Mouse (Mus musculus): Measurements from ENCODE around the gene Cyb5d1. TPM values are rescaled to one million over a fixed set of nuclear protein-coding genes. Genes with fewer than 3 reads are reported as not detected.
A peak's percentile ranks its signal among the peaks of the same experiment; 100 is the strongest.

The Cyb5d1 gene
- 10 to 100 TPM; 53.9 to 65.7 (median 60.5) TPM for total RNA-seq (2022)

DNA sequence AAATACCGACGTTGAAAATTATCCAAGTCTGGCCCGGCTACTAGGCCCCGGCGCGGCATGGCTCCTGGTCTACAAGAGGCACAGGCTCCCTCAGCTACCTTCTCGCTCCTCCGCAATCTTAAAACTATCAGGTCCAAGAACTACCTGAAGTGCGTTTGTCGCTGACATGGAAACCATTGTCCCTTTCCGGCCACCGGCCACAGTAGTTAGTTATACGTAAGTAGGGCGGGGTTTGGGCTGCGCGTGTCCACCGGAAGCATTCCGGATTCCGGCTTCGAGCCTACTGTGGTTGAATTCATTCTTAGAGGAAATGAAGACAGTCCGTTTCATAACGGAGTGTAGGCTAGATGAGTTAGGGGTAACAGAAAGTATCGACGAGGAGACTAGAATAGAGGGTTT, at the start of gene Cyb5d1, which contains the start of gene Naa38:
Cyb5d1 (minus strand) TSS at position 397 of the 399 bp plus-strand sequence.
Naa38 (plus strand) TSS at position 253 of the 399 bp plus-strand sequence.
- peak; percentile 89 for DNase-seq

DNA sequence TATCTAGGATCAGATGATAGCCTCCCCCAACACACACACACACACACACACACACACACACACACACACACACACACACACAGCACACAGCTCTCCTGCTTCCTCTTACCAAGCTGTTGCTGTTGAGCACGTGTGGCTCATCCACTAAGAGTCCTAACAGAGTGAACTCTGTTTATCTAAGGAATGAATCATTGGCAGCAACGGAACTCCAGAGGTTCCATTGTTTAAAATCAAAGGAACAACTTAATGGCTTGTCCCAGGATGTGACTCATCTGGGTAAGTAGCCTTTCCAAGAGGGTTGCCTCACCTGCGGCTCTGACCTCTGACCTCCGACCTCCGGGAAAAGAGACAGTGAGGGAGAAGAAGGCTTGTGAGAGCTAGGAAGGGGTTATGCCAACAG, 47.9 kb upstream of the Cyb5d1 start:
- no peak for DNase-seq

GRCm38 (mm10) chr11:69437291-69437690, 41.9 kb upstream of the Cyb5d1 start:
- no peak for DNase-seq

DNA sequence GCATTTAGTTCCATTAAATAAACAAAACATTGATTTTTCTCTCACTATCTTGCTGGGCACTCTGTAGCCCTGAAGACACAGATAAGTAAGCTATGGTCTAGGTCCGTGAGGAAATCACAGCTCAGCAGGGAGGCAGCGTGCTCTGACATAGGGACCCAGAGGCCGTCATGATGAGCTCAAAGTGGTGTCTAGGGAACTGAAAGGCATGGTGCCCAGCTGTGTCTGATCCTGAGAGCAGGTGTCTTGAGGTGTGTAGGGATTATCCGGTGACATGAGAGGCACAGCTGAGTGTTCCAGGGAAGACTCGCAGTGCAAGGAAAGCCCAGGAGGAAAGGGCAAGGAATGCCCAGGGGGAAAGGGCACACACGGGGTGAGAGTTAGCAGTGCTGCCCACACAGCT, 37.8 kb upstream of the Cyb5d1 start:
- DNase-seq: no peak

GRCm38 (mm10) chr11:69432640-69432982, 37.2 kb upstream of the Cyb5d1 start:
- DNase-seq: no peak

- DNase-seq: no peak
Observed at GRCm38 (mm10) chr11:69431829-69432639, 36.6 kb upstream of the Cyb5d1 start.

DNA sequence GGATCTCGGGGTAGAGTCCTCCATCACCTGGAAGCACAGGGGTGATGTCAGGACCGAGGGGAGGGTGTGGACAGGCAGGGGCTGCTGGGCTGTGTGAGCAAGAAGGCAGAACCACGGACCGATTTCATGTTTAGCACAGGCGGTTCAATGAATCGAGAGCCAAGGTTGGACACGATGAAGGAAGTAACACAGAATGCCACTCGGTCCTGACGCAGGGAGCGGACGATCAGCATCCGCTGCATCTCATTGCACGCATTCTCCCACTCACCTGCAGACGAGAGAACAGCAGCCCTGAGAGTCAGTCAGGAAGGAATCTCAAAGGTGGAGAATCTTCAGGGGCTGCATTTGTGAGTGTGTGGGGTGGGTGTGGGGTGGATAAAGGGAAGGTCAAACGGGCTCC, 35.2 kb upstream of the Cyb5d1 start:
- no peak for DNase-seq

- no peak for DNase-seq
Observed at GRCm38 (mm10) chr11:69429313-69429712, 33.9 kb upstream of the Cyb5d1 start.

DNA sequence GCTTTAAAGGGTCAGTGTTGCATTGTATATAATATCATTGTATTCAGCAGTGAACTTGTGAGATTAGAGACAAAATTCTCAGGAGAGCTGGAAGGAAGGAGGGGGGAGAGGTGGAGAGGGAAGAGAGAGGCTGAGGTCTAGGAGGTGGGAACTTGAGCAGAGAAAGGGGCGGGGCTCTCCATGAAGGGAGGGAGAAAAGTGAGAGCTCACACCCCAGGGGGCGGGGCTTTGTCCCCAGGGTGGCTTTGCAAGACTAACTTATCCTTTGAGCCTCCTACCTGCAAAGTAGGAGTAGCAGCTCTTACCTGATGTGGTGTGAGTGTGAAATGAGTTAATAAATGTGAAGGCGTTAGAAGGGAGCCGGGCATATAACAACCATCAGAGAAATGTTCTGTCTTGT, 33.3 kb upstream of the Cyb5d1 start:
- no peak for DNase-seq

GRCm38 (mm10) chr11:69426246-69426645, 30.8 kb upstream of the Cyb5d1 start:
- no peak for DNase-seq

- DNase-seq: no peak
Observed at GRCm38 (mm10) chr11:69423885-69424284, 28.5 kb upstream of the Cyb5d1 start.

DNA sequence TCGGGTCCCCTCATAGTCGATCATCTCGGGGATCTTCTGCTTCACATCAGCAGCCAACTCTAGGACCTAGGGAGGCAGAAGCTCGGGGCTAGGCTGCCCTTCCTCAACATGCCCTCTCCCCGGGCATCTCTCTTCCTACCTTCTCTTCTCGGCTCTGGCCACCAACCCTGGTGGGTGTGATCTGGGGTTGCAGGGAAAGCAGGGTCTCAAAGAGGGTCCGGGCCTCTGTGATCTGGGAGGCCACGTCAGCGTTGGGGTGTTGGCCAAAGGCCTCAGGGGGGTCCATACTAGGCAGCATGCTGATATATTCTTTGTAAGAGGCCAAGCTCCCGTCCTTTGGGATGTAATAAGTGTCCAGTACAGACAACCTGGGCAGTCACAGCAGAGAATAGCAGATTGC, 27.4 kb upstream of the Cyb5d1 start:
- no peak for DNase-seq

DNA sequence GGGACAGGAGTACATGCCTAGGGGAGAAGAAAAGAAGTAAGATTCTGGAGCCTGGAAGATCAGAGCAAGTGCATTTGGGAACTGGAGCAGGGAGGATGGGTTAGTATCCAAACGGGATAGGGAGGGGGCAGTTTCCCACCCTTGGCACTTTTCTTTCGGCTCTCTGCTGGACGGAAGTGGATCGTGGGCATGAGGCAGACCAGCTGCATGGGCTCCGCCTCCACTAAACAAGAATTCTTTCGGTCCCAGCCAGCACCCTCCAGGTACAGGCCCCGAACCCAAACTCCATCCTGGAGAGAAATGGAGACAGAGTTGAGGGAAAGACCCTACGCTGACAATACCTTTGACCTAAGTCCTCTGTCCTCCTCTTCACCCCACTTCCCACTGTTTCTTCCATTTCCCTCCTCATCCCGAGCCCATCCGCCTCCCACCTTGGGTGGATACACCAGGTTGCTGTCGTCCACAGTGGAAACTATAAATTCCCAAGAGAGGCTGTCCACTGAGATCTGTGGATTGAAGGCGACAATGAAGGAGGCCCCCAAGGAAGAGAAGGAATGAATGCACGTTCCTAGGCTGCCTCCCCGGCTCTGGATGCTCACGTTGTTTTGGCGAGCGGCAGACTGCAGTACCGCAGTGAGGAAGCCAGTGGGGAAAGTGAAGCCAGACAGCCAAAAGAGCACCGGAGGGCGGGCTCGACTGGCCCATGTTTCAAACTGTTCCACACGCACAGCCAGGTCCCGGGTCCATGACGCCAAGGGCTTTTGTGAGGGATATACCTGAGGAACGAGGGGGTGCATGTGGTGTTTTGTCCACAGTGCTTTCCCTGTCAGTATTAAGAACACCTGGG, 25.9 kb upstream of the Cyb5d1 start:
- no peak for DNase-seq

GRCm38 (mm10) chr11:69420554-69421000, 25.1 kb upstream of the Cyb5d1 start:
- peak; percentile 12 for DNase-seq

- peak; percentile 60 for DNase-seq
Observed at GRCm38 (mm10) chr11:69419813-69420553, 24.6 kb upstream of the Cyb5d1 start.

GRCm38 (mm10) chr11:69419443-69419812, 24.0 kb upstream of the Cyb5d1 start:
- peak; percentile 44 for DNase-seq

GRCm38 (mm10) chr11:69418481-69419442, 23.3 kb upstream of the Cyb5d1 start:
- peak; percentile 95 for DNase-seq

DNA sequence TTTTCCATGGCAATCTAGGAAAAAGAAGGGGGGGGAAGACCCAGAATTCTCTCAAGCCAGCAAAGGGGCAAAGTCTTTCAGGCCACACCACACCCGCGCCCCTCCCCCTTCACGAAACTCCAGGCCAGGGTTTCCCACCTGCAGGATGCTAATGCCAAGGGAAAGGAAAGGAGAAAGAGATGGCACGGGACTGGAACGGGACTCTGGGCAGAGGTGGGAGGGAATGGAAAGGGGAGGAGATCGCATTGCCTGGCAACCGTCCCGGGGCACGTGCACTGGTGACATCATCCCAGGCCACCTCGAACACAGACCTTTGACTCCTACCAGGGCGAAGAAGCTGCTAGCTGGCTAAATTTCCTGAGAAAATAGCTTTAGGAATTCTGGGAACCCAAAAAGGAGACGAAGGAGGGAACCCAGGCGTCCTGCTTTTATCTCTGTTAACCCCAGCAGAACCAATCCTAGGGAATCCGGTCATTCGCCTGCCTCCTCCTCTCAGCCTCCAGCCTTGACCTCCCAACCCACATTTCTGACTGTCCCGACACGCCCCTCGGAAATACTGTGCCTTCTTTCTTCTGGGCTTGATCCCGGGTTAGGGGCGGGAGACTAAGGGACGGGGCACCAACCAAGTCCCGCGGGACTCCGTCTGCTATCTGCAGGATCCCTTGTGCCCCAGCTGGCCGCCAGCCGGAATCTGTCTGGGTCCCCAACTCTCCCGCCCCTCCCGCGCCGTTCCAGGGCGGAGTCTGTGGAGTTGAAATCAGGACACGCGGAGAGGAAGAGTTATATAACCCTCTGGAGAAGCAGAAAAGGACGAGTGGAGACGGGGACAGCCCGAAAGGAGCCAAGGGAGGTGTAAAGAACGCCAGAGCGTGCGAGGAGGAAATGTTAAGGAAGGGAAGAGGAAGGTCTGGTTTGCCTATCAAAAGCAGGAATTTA, 22.3 kb upstream of the Cyb5d1 start:
- DNase-seq: peak; percentile 96

DNA sequence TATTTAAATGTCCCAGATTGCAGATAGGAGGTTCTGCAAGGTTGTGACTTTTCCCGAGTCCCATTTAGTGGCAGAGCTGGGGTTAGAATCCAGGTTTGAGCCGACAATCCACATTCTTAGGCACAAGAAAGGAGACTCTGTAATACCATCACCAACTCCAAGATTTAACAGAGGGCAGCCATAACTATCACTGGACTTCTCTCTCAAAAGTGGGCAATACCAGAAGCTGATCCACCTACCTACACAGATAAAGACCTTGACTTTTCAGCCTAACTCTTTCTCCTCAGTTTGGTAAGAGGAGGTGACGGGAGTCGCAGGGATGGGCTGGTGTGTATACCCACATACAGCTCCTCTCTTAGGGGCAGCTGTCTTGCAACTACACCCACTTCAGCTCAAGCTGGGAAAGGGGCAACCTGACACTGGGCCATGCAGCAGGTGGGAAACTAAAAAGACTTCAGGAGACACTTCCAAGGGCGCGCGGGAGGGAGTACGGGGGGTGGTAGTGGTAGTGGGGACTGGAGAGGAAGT, 21.6 kb upstream of the Cyb5d1 start:
- DNase-seq: no peak

- DNase-seq: no peak
Observed at GRCm38 (mm10) chr11:69416509-69416908, 21.1 kb upstream of the Cyb5d1 start.

Data from adrenal gland, adult 8-10 months (tissue).